Mouse (Mus musculus): Measurements from ENCODE around the gene Kif9. TPM values are rescaled to one million over a fixed set of nuclear protein-coding genes. Genes with fewer than 3 reads are reported as not detected.

Gene Kif9
- total RNA-seq, 2 experiments from 2014 or later: 3.8 to 5.1 TPM

DNA sequence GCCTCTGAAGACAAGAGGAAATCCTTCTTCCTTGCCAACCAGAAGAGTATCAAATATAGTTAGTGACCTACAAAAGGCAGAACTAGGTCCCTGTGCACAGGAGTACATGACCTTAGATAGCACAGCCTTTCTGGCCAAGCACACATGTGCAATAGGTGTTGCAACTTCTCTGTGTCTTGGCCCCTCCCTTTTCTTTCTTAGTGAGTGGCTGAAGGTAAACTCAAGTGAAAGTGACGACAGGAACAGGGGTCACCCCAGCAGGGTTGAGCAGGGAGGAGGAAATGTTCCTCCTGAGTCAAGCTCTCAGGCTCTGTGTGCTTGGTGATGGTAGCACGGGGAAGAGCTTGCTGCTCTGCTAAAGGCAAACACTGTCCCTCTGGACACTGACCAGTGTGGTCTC is 49.0 kb downstream of the Kif9 start:
- DNase-seq (ENCODE audit: low spot score in 2 of 2): no peak

DNA sequence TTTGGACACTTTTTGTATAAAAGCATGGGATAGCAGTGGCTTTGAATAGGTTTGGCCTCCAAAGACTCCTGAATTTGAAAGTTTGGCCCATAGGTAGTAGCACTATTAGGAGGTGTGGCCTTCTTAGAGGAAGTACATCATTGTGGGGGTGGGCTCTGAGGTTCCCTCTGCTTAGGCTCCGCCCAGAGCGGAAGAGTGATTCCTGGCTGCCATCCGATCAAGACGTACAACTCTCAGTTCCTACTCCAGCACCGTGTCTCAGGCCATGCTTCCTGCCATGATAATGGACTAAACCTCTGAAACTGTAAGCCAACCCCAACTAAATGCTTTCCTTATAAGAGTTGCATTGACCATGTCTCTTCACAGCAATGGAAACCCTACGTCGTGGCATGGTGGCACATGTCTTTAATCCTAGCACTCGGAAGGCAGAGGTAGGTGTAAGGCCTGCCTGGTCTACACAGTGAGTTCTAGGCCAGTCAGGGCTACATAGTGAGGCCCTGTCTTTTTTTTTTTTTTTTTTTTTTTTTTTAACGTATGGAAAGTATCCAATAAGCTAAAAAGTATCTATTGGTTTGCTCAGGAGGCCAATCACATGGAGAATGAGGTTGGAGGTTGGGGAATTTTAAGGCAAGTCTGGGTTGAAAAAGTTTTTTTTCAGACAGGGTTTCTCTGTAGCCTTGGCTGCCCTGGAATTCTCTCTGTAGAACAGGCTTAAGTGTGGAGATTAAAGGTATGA is 52.4 kb downstream of the Kif9 start:
- DNase-seq (ENCODE audit: low spot score in 2 of 2): no peak

DNA sequence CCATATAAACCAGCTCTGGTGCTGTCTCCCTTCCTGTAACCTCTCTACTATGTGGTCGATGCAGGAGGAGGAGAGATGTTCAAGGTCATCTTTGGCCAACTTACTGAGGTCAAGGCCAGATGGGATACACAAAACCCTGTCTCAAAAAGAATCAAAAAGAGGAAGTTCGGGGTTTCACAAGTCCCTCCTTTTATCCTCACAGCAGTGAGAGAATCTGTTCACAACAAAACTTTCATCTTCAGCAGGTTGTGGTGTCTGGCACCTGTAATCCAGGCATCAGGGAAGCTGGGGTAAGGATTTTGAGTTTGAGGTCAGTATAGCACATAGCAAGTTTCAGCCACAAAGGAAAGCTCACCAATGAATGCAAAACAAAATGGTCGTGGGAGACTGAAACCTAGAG is 53.9 kb downstream of the Kif9 start:
- no peak for DNase-seq (ENCODE audit: low spot score in 2 of 2)

DNA sequence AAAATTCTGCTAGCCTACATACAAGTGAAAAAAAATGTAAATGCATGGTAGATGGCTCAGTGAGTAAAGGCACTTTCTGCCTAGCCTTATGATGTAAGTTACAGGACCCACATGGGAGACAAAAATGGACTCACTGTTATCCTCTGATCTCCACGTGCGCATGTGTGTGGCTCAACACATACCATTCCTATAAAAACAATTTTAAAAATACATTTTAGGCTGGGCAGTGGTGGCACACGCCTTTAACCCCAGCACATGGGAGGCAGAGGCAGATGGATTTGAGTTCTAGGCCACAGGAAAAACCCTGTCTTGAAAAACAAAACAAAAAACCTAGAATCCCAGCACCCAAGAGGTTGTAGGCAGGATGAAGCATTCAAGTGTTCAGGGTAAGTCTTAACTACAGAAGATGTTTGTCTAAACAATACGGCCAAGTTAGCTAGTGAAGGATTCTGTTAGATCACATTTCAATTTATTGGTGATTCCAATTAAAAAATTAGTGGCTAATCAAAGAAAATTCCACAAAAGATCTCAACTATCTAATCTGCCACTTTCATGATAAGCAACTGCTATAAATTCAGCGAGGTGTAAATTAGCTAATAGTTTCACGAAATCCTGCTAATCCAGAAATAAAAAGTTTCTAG is 54.5 kb downstream of the Kif9 start:
- no peak for DNase-seq (ENCODE audit: low spot score in 2 of 2)

DNA sequence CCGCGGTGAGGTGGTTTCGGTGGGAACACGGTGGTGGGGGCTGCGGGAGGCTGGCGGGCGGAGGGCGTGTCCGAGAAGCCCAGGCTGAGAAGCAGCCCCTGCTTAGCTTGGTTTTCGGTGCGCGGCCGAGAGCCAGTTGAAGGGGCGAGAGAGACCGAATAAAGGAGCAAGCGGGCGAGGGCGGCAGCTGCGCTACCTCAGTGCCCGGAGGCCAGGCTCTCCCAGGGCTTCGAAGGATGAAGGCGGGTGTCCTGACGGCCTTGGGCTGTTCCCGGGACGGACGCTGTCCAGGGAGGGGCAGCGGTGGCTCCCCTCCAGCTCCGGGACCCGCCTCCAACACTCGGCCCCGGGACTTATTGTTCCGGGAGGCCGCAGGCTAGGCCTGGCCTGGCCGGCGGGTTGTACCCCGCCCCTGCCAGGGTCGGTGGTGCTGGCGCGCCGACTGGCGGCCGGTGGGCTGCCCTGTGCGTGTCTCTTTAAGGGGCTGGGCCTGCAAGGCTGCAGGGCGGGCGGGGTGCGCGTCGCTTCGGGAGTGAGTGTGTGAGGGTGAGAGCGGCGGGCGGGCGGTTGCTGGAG is 55.2 kb downstream of the Kif9 start:
- peak; percentile 88 to 94 for DNase-seq (ENCODE audit: low spot score in 2 of 2)

DNA sequence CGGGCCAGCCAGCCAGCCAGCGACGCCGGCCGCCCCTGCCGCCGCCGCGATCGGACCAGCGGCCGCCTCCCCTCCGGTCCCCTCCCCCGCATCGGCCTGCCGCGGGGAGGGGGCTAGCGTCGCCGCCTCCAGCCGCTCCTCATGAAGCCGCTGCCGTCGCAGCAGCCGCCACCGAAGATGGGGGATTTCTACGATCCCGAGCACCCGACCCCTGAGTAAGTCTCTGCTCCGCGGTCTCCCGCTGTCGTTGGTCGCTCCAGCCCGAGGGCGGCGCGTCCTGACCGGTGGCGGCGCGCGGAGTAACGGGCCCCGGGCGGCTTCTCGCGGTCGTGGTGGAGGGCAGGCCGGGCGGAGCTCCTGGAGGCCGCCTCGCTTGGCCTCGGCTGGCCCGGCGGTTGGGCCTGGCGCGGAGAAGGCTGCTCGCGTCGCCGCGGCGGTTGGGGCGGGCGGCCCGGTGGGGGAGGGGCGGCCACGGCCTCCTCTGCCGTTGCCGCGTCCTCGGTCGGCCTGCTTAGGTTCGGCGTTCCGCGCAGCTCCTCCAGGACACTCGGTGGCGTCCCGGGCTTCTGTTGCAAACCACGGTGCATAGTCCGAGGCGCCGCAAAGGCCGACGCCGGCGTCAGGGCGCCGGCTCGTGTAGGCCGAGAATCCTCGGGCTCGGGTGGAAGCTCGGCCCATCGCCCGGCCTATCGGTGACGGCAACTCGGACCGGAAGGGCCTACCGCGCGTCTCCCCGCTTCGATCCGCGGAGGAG is 56.0 kb downstream of the Kif9 start, which contains the start of gene Setd2:
Gene Setd2, plus strand, starts transcription at position 60 of the 754 bp plus-strand sequence.
- peak; percentile 48 to 79 for DNase-seq (ENCODE audit: low spot score in 2 of 2)

DNA sequence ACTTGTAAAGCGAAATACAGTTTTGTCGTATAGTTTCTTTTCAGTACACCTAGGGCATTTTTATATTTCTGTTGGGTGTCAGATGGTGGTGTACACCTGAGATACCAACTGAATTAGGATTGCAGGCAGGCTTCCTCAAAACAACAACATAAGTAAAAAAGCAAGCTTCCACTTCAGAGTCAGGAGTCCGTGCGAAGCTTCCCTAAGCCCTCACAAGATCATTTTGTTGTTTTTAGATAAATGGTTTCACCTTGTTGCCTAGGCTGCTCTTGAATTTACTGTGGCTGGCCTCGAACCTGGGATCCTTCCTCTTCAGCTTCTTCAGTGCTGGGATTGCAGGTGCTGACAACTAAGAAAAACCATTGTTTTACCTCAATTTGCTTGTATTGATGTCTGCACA is 56.9 kb downstream of the Kif9 start:
- no peak for DNase-seq (ENCODE audit: low spot score in 2 of 2)

DNA sequence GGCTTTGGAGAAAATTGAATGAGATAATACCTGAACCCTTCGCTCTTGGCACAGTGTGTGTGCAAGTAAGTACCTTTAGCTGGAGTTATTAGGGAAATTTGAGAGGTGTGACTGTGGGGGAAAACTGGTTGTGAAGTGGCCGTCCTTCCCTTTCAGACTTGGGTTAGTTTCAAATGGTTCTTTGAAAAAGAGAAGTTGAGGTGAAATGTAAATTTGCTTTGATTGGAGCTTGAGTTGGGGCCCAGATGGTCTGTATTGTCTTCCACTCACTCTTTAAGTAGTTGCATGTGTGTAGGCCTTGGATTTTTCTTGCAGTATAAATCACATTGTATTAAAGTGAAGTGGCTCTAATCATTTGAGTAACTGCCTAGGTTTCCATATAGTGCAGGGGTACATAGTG is 58.4 kb downstream of the Kif9 start:
- DNase-seq (ENCODE audit: low spot score in 2 of 2): no peak

DNA sequence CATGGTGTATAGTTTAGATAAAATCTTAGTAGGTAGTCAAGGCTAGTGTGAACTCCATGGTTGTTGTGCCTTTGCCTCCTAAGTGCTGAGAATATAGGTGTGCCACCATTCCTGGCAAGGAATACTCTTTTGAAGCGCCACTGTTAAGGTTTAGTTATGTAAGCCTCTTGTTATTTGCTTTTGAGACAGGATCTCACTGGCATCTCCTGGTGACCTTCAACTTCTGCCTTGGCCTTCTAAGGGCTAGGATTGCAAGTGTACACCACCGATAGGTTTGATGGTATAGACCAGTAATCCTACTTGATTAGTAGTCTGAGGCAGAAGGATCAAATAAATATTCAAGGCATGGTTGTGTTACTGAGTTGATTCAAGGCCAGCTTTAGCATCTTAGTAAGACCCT is 59.9 kb downstream of the Kif9 start:
- no peak for DNase-seq (ENCODE audit: low spot score in 2 of 2)

DNA sequence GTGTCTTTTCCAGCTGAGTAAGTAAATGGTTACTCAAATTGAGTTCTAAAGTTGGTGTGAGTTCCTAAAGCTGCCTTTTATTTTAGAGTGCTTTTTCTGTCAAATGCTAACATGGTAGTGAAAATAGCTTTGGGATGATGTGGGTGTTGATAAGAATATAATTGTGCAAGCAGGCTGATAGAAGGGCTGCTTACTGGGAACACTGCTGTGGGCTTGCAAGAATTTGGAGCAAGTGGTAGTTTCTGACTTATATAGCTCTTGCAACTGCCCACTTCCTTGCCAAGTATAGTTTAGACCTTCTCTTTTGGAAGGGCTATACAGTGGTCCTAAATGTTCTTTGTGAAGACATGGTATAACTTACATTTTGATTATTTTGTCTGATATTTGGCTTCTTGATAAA is 61.8 kb downstream of the Kif9 start:
- DNase-seq (ENCODE audit: low spot score in 2 of 2): no peak

DNA sequence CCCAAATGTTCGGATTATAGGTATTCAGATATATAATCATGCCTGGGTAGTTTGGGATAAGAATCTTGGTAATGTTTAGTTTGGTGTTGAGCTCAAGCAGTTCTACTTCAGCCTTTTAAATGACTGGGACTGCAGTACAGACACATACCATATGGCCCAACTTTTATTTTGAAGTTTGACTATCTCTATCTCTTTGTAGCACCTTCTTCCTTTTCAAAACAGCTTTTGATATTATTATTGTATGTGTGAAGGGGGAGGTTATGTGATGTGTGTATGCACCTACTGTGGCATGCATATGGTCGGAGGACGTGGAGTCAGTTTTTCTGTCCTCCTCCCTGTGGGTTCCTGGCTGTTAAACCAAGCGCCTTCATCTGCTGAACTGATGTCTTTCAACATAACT is 65.2 kb downstream of the Kif9 start:
- no peak for DNase-seq (ENCODE audit: low spot score in 2 of 2)

DNA sequence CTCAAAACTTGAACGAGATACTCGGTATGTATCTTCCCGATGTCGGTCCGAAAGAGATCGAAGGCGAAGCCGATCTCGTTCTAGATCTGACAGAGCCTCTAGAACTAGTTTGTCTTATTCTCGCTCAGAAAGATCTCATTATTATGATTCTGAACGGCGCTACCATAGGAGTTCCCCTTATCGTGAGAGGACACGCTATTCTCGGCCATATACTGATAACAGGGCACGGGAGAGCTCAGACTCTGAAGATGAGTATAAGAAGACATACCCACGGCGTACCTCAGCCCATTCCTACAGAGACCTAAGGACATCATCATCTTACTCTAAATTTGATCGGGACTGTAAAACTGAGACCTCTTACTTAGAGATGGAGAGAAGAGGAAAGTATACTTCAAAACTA is 71.5 kb downstream of the Kif9 start:
- no peak for DNase-seq (ENCODE audit: low spot score in 2 of 2)

DNA sequence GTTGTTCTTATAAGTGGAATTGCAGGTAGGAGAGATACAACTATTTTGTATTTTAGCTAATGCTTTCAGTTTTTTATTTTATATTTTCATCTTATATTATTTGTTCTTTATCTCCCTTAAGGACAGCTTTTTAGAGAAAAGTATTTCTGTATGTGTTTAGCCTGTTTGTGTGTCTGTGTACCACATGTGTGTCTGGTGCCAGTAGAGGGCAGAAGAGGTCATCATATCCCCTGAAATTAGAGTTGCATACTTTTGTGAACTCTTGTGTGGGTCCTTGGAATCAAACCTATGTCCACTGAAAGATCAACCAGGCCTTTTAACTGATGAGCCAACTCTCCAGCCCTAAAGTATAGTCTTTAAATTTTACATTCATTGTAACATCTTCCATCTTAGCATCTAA is 91.6 kb downstream of the Kif9 start:
- DNase-seq (ENCODE audit: low spot score in 2 of 2): no peak

Other genes with a start within 250 kb of the Kif9 start
- gene Cspg5, start 233.2 kb upstream of the Kif9 start, total RNA-seq (2021): 100 to 1,000 TPM; 296 to 306 TPM
- gene Elp6, start 171.8 kb upstream of the Kif9 start, total RNA-seq (2021): 10 to 100 TPM; 11.0 to 12.3 TPM
- 10 to 100 TPM; 91.7 to 93.1 TPM for gene Scap, start 143.7 kb upstream of the Kif9 start, total RNA-seq (2021)
- gene Ptpn23, start 68.7 kb upstream of the Kif9 start, total RNA-seq (2021): 10 to 100 TPM; 47.8 to 49.2 TPM
- not detected for gene Ngp, start 57.2 kb upstream of the Kif9 start, total RNA-seq (2021)
- 10 to 100 TPM; 23.3 to 24.8 TPM for gene Klhl18, start 264 bp upstream of the Kif9 start, total RNA-seq (2021)
- 10 to 100 TPM; 68.1 to 68.3 TPM for gene Setd2, start 55.6 kb downstream of the Kif9 start, total RNA-seq (2021)
- gene Nradd, start 147.5 kb downstream of the Kif9 start, total RNA-seq (2021): 1 to 10 TPM; 2.1 to 2.6 TPM
- gene Nbeal2, start 177.2 kb downstream of the Kif9 start, total RNA-seq (2021): 1 to 10 TPM; 7.8 to 9.4 TPM
- 10 to 100 TPM; 40.1 to 47.1 TPM for gene Ccdc12, start 179.5 kb downstream of the Kif9 start, total RNA-seq (2021)